Mouse (Mus musculus) heart, postnatal 0 days (tissue): ENCODE data around the gene Sprn. TPM values are rescaled to one million over a fixed set of nuclear protein-coding genes. Genes with fewer than 3 reads are reported as not detected.

ENCODE experiments used
- ATAC-seq: fragments of 200-750 bp; cut with Nextera tagmentation; 2 replicates; pipeline ENCODE4 v1.8.0; 2017; ENCODE audit warnings: low read depth, moderate number of reproducible peaks, moderate library complexity; ENCODE audit not compliant: insufficient read depth
- DNase-seq: peaks from one replicate; pipeline ENCODE4 v3.0.0-alpha.2; 2016; ENCODE audit warnings: low spot score
- H3K27ac ChIP-seq: fragments of 300-500 bp; sonication (generic); 2 replicates; pipeline ENCODE4 v1.5.1; 2014; ENCODE audit warnings: low read depth, mild to moderate bottlenecking
- H3K27me3 ChIP-seq: fragments of 300-500 bp; sonication (generic); 2 replicates; pipeline ENCODE4 v1.6.1; 2014; ENCODE audit warnings: low read length, mixed read lengths; ENCODE audit not compliant: control insufficient read depth, insufficient read depth
- H3K36me3 ChIP-seq: fragments of 300-500 bp; sonication (generic); replicated peaks from 2 replicates; pipeline ENCODE4 v1.6.1; 2014; ENCODE audit warnings: low read length, mixed read lengths; ENCODE audit not compliant: control insufficient read depth, insufficient read depth
- H3K4me1 ChIP-seq: fragments of 300-500 bp; sonication (generic); 2 replicates; pipeline ENCODE4 v1.6.1; 2014; ENCODE audit warnings: antibody characterized with exemption; ENCODE audit not compliant: control insufficient read depth, insufficient read depth
- H3K4me2 ChIP-seq: fragments of 300-500 bp; sonication (generic); 2 replicates; pipeline ENCODE4 v1.6.1; 2014; ENCODE audit warnings: low read depth, mild to moderate bottlenecking, low read length, moderate library complexity
- H3K4me3 ChIP-seq: fragments of 300-500 bp; sonication (generic); 2 replicates; pipeline ENCODE4 v1.5.1; 2014; ENCODE audit warnings: low read depth, low read length
- H3K9ac ChIP-seq: fragments of 300-500 bp; sonication (generic); replicated peaks from 2 replicates; pipeline ENCODE4 v1.6.1; 2014; ENCODE audit warnings: low read depth, low read length, mixed read lengths
- H3K9me3 ChIP-seq: fragments of 300-500 bp; sonication (generic); replicated peaks from 2 replicates; pipeline ENCODE4 v1.6.1; 2016; ENCODE audit warnings: low read length; ENCODE audit not compliant: control insufficient read depth
- CTCF ChIP-seq: IDR thresholded peaks from 2 replicates; pipeline ENCODE4 v1.5.1; 2016; ENCODE audit warnings: antibody characterized with exemption, control low read depth, low read depth
- EP300 ChIP-seq: IDR thresholded peaks from 2 replicates; pipeline ENCODE4 v1.6.1; 2016; ENCODE audit warnings: antibody characterized with exemption, low read depth
- WGBS: fragments of 180-500 bp; shearing (Covaris S2); extraction: QIAGEN DNeasy Blood & Tissue Kit; methylation state at CpG from one replicate; pipeline ENCODE4 v1.1.7; 2014; 5-methylcytosine and 5-hydroxymethylcytosine counted together
- polyA plus RNA-seq: library from polyadenylated mRNA; unstranded; fragments of >200 nt; fragmentation: Nextera tagmentation; extraction: Ambion mirVana; gene quantifications from 2 replicates; pipeline ENCODE4 v1.2.1, GENCODE M21; 2015
- total RNA-seq: library from RNA; depleted of rRNA; stranded (reverse); fragments of >200 nt; gene quantifications from 2 replicates; pipeline ENCODE4 v1.2.3, GENCODE M21; 2014; ENCODE audit warnings: low replicate concordance; rRNA removed

Gene Sprn
- total and polyA plus RNA-seq, 2 experiments from 2014 or later: 0.16 to 0.61 TPM

DNA sequence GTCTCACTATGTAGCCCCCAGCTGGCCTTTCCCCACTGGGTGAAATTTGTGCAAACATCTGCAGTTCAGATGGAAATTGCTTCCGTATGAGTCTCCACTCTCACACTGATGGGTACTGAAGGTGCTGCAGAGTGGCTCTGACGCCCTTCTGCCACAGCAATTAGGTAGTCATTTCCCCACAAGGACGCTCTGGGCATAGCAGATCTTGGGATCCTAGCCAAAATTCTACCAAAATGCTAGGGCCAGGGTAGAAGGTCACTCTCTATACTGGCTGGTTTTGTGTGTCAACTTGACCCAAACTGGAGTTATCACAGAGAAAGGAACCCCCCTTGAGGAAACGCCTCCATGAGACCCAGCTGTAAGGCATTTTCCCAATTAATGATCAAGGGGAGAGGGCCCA, 50.7 kb downstream of the Sprn start:
- Histone ChIP-seq H3K27me3 (no peaks in the 10 kb centered on the region), H3K27ac (no peak overlapping the region), H3K9me3 (no peaks in the 10 kb centered on the region), H3K36me3 (peaks cover 45% of the 10 kb centered on the region), H3K4me2 (no peak overlapping the region), H3K9ac (no peak overlapping the region), H3K4me3 (no peak overlapping the region), H3K4me1 (0 out of 2 replicates have a peak, but pooled peaks cover 3% of the 10 kb centered on the region)
- WGBS: 81% methylated on average over 4 of the region's 4 CpGs
- DNase-seq (no peak), ATAC-seq (no peak)
- TF ChIP-seq CTCF (no peak), EP300 (no peak)

GRCm38 (mm10) chr7:140101993-140102860, 52.5 kb downstream of the Sprn start, which contains the start of gene Fuom:
TSS of gene Fuom (minus strand) at chr7:140102441.
- 0 out of 2 replicates have a peak, but pooled peaks cover 3% of the 10 kb centered on the region for H3K4me1 ChIP-seq
- peak within 1 kb of the TSS; percentile 74 for H3K4me2 ChIP-seq
- WGBS: under 1% methylated on average over 30 of the region's 30 CpGs
- H3K9ac ChIP-seq: peak within 1 kb of the TSS; percentile 67
- peak within 1 kb of the TSS; percentile 45 for H3K4me3 ChIP-seq
- ATAC-seq (peak; percentile 95), DNase-seq (peak; percentile 90)
- peak within 1 kb of the TSS; percentile 94 for H3K27ac ChIP-seq
- no peaks in the 10 kb centered on the region for H3K27me3 ChIP-seq
- TF ChIP-seq CTCF (no peak), EP300 (no peak)
- peaks cover 35% of the 10 kb centered on the region for H3K36me3 ChIP-seq
- H3K9me3 ChIP-seq: no peaks in the 10 kb centered on the region

DNA sequence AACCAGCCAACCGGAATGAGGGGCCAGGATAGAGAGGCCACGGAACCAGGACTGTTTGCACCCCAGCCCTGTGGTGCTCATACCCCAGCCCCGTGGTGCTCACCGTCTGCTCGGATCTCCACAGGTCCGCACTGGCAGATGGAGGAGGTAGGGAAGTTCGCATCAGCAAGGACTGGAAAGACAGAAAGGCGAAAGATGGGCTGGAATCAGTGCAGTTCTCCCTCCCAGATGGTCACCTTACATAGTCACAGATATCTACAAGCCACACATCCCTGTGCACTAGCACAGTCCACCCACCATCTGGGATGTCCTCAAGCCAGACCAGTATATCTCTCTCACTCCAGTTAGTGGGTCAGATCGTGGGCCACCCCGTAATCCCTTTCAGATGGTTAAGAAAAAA, 53.2 kb downstream of the Sprn start:
- Histone ChIP-seq H3K9me3 (no peaks in the 10 kb centered on the region), H3K27ac (peak overlapping the region; percentile 94), H3K4me2 (peak overlapping the region; percentile 74), H3K4me1 (0 out of 2 replicates have a peak, but pooled peaks cover 3% of the 10 kb centered on the region), H3K27me3 (no peaks in the 10 kb centered on the region), H3K36me3 (peaks cover 28% of the 10 kb centered on the region), H3K9ac (peak overlapping the region; percentile 67), H3K4me3 (peak overlapping the region; percentile 45)
- 64% methylated on average over 10 of the region's 10 CpGs for WGBS
- ATAC-seq (peak; percentile 12; the same call in 1 of the 2 replicates), DNase-seq (no peak)
- no peak for TF ChIP-seq CTCF
- TF ChIP-seq EP300: no peak

Other genes with a start within 250 kb of the Sprn start
- gene Utf1, start 211.1 kb downstream of the Sprn start, total RNA-seq: not detected in 2 replicates
- not detected in 2 replicates for gene Utf1, start 211.1 kb downstream of the Sprn start, polyA plus RNA-seq
- gene 6430531B16Rik, start 176.1 kb downstream of the Sprn start, total RNA-seq: not detected in 2 replicates
- gene 6430531B16Rik, start 176.1 kb downstream of the Sprn start, polyA plus RNA-seq: 0.23 TPM in 1 of 2 replicates, not detected in the other
- gene Adam8, start 162.3 kb downstream of the Sprn start, total RNA-seq: 5.4 and 83.4 TPM in 2 replicates
- gene Adam8, start 162.3 kb downstream of the Sprn start, polyA plus RNA-seq: 0.31 and 1.2 TPM in 2 replicates
- gene Zfp511, start 118.5 kb downstream of the Sprn start, total RNA-seq: 23.6 and 44.3 TPM in 2 replicates
- gene Zfp511, start 118.5 kb downstream of the Sprn start, polyA plus RNA-seq: 22.9 and 23.9 TPM in 2 replicates
- gene Tubgcp2, start 118.2 kb downstream of the Sprn start, total RNA-seq: 28.2 and 53.1 TPM in 2 replicates
- gene Tubgcp2, start 118.2 kb downstream of the Sprn start, polyA plus RNA-seq: 21.8 and 24.5 TPM in 2 replicates
- gene Msx3, start 105.8 kb downstream of the Sprn start, total RNA-seq: not detected in 2 replicates
- gene Msx3, start 105.8 kb downstream of the Sprn start, polyA plus RNA-seq: not detected in 2 replicates
- 1.9 and 4.1 TPM in 2 replicates for gene Caly, start 72.3 kb downstream of the Sprn start, total RNA-seq
- gene Caly, start 72.3 kb downstream of the Sprn start, polyA plus RNA-seq: 0.40 and 0.70 TPM in 2 replicates
- gene Prap1, start 61.5 kb downstream of the Sprn start, total RNA-seq: not detected in 2 replicates
- gene Prap1, start 61.5 kb downstream of the Sprn start, polyA plus RNA-seq: 0.27 and 0.33 TPM in 2 replicates
- gene Fuom, start 52.4 kb downstream of the Sprn start, total RNA-seq: 64.2 and 79.4 TPM in 2 replicates
- 158 and 164 TPM in 2 replicates for gene Fuom, start 52.4 kb downstream of the Sprn start, polyA plus RNA-seq
- gene Paox, start 39.1 kb downstream of the Sprn start, total RNA-seq: 8.1 and 11.8 TPM in 2 replicates
- gene Paox, start 39.1 kb downstream of the Sprn start, polyA plus RNA-seq: 8.5 and 8.7 TPM in 2 replicates
- gene Echs1, start 38.4 kb downstream of the Sprn start, total RNA-seq: 265 and 332 TPM in 2 replicates
- 344 and 349 TPM in 2 replicates for gene Echs1, start 38.4 kb downstream of the Sprn start, polyA plus RNA-seq
- 9.2 and 53.7 TPM in 2 replicates for gene Mtg1, start 17.3 kb downstream of the Sprn start, total RNA-seq
- gene Mtg1, start 17.3 kb downstream of the Sprn start, polyA plus RNA-seq: 31.2 and 33.1 TPM in 2 replicates
- not detected in 2 replicates for gene Olfr522, start 9.9 kb upstream of the Sprn start, total RNA-seq
- not detected in 2 replicates for gene Olfr522, start 9.9 kb upstream of the Sprn start, polyA plus RNA-seq
- not detected in 2 replicates for gene Olfr523, start 18.3 kb upstream of the Sprn start, total RNA-seq
- not detected in 2 replicates for gene Olfr523, start 18.3 kb upstream of the Sprn start, polyA plus RNA-seq
- not detected in 2 replicates for gene Olfr524, start 51.1 kb upstream of the Sprn start, total RNA-seq
- not detected in 2 replicates for gene Olfr524, start 51.1 kb upstream of the Sprn start, polyA plus RNA-seq
- 2.4 TPM in 1 of 2 replicates, not detected in the other for gene Cd163l1, start 63.4 kb upstream of the Sprn start, total RNA-seq
- not detected in 2 replicates for gene Cd163l1, start 63.4 kb upstream of the Sprn start, polyA plus RNA-seq
- 0.35 TPM in 1 of 2 replicates, not detected in the other for gene 5830411N06Rik, start 92.4 kb upstream of the Sprn start, total RNA-seq
- gene 5830411N06Rik, start 92.4 kb upstream of the Sprn start, polyA plus RNA-seq: not detected in 2 replicates
- not detected in 2 replicates for gene Olfr525, start 166.0 kb upstream of the Sprn start, total RNA-seq
- gene Olfr525, start 166.0 kb upstream of the Sprn start, polyA plus RNA-seq: not detected in 2 replicates
- gene Olfr527, start 179.1 kb upstream of the Sprn start, total RNA-seq: not detected in 2 replicates
- gene Olfr527, start 179.1 kb upstream of the Sprn start, polyA plus RNA-seq: not detected in 2 replicates
- gene Olfr60, start 206.8 kb upstream of the Sprn start, total RNA-seq: not detected in 2 replicates
- not detected in 2 replicates for gene Olfr60, start 206.8 kb upstream of the Sprn start, polyA plus RNA-seq
- not detected in 2 replicates for gene Olfr530, start 221.5 kb upstream of the Sprn start, total RNA-seq
- not detected in 2 replicates for gene Olfr530, start 221.5 kb upstream of the Sprn start, polyA plus RNA-seq
- gene Olfr531, start 248.0 kb upstream of the Sprn start, total RNA-seq: not detected in 2 replicates
- not detected in 2 replicates for gene Olfr531, start 248.0 kb upstream of the Sprn start, polyA plus RNA-seq